Mouse (Mus musculus): ENCODE data around the gene Sox14.

Sox14 gene

GRCm38 (mm10) chr9:99846820-99847219 is 29.1 kb downstream of the Sox14 start:
- peak in 1 of 2 experiments; percentile 24 for DNase-seq

- no peak for DNase-seq
These were observed 36.6 kb downstream of the Sox14 start for GRCm38 (mm10) chr9:99839367-99839766.

DNA sequence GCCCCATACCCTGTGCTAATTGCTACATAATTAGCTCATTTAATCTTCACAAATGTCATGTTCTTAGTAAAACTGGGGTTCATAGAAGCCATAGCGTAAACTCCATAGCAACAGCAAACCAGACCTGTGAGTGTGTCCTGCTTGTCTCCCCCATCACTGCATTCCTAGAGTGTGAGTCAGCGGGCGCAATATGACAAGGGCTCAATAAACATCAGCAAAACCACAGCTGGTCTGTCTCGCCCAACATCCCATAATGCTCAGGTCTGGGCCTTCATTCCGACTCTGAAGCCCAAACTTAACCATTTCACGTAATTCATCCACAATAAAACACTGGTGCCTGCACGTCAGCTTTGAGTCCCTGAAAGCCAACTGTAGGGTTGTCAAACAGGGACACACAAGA is 37.1 kb downstream of the Sox14 start:
- no peak for DNase-seq

GRCm38 (mm10) chr9:99836707-99837106 is 39.3 kb downstream of the Sox14 start:
- no peak for DNase-seq

GRCm38 (mm10) chr9:99835624-99836430 is 40.1 kb downstream of the Sox14 start:
- DNase-seq: no peak
